Mouse (Mus musculus): ENCODE measurements around the gene Tbc1d20. TPM values are rescaled to one million over a fixed set of nuclear protein-coding genes. Genes with fewer than 3 reads are reported as not detected.

The Tbc1d20 gene
- polyA plus RNA-seq, 1 experiment from 2014 or later: 28.8 TPM

DNA sequence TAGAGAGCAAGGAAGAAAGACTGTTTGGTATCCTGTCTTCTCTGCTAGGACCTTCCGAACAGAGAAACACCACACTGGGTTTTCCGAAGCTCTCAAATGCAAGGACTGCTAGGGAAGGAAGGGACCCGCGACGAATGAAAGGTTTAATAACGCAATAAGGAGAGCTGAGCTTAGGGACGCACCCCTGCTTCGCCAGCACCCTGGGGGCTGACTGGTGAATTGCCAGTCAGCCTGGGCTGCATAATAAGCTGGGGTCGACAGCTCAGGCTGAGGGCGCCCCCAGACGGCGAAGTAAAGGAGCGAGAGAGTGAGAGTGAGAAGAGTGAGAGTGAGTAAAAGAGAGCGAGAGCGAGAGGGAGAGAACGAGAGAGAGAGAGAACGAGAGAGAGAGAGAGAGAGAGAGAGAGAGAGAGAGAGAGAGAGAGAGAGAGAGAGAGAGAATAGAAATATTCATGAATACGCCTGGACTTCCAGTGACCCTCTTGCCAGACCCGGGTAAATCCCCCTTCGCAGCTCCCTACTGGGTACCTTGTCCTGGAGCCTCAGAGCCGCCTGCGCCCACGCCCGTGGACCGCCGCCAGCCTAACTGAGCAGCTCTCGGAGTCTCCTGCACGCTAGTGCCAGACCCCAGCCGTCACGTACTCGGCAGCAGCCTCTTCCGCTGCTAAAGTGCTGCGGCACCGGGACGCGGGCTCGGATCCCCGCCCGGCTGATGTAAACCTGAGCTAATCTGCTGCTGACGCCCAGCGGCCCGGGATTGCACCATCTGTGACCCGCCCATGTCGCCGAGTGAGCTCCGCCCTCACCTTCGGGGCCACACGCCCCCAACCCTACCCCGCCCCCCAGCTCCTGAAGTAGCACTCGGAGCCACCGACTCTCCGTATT lies 49.9 kb downstream of the Tbc1d20 start, which contains the start of gene Trib3:
Gene Trib3, minus strand, starts transcription at position 704 of the 885 bp plus-strand sequence.
- Histone ChIP-seq H3K9me3 (ENCODE audit: control insufficient read depth, low read length) (no peaks in the 10 kb centered on the region), H3K27me3 (ENCODE audit: control insufficient read depth, insufficient read depth, low read length) (0 out of 2 replicates have a peak, but pooled peaks cover 3% of the 10 kb centered on the region), H3K9ac (replicated peaks; ENCODE audit: low read length) (peak within 1 kb of the TSS; percentile 58), H3K4me2 (ENCODE audit: low read length) (peak within 1 kb of the TSS; percentile 85), H3K36me3 (ENCODE audit: control insufficient read depth, insufficient read depth, low read length) (no peaks in the 10 kb centered on the region), H3K4me1 (ENCODE audit: control insufficient read depth, insufficient read depth, low read length) (peaks cover 5% of the 10 kb centered on the region; the same call in 1 of the 2 replicates), H3K4me3 (replicated peaks; ENCODE audit: low read depth, low read length) (peak within 1 kb of the TSS; percentile 46), H3K27ac (replicated peaks; ENCODE audit: low read depth, low read length) (peak within 1 kb of the TSS; percentile 57; the same call in 1 of the 2 replicates)
- WGBS: under 1% methylated on average over 52 of the region's 52 CpGs
- peak; percentile 88 for DNase-seq
- peak; percentile 83 for ATAC-seq (ENCODE audit: low FRiP score, low TSS enrichment)

DNA sequence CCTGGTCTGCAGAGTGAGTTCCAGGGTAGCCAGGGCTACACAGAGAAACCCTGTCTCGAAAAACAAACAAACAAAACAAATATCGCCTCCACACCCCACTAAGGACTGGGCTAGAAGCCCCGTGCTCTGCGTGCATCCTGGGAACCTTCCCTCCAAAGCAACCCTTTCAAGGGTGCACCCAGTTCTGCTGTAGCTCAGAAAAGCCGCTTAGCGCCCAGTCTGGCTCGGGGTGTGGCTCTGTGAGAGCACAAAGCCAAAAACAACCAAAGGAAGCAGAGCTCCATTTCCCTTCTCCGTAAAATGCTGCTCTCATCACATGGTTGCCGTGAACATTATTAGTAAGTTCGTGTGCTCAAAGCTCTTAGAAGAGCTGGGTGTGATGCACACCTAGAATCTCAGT lies 50.7 kb downstream of the Tbc1d20 start:
- ATAC-seq (ENCODE audit: low FRiP score, low TSS enrichment): no peak
- no peak for DNase-seq
- WGBS: 11% methylated on average over 10 of the region's 10 CpGs
- no peaks in the 10 kb centered on the region for H3K9me3 ChIP-seq (ENCODE audit: control insufficient read depth, low read length)
- peaks cover 5% of the 10 kb centered on the region; the same call in 1 of the 2 replicates for H3K4me1 ChIP-seq (ENCODE audit: control insufficient read depth, insufficient read depth, low read length)
- H3K27ac ChIP-seq (replicated peaks; ENCODE audit: low read depth, low read length): no peak overlapping the region
- 0 out of 2 replicates have a peak, but pooled peaks cover 3% of the 10 kb centered on the region for H3K27me3 ChIP-seq (ENCODE audit: control insufficient read depth, insufficient read depth, low read length)
- no peaks in the 10 kb centered on the region for H3K36me3 ChIP-seq (ENCODE audit: control insufficient read depth, insufficient read depth, low read length)
- peak overlapping the region; percentile 58 for H3K9ac ChIP-seq (replicated peaks; ENCODE audit: low read length)
- H3K4me2 ChIP-seq (ENCODE audit: low read length): peak overlapping the region; percentile 85
- H3K4me3 ChIP-seq (replicated peaks; ENCODE audit: low read depth, low read length): peak overlapping the region; percentile 46

DNA sequence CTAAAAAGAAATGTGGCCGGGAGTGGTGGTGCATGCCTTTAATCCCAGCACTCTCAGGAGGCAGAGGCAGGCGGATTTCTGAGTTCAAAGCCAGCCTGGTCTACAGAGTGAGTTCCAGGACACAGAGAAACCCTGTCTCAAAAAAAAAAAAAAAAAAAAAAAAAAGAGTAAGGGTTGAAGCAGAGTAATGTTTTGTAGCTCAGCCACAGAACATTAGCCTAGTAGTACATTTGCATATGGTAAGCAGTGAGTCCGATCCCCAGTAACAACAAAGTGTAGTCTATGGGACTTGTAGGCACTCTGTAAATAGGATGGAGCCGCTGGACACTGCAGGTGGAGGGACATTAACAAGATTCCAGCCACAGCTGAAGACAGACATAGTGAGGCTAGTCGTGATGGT lies 51.3 kb downstream of the Tbc1d20 start:
- no peaks in the 10 kb centered on the region for H3K36me3 ChIP-seq (ENCODE audit: control insufficient read depth, insufficient read depth, low read length)
- 66% methylated on average over 5 of the region's 5 CpGs for WGBS
- no peak for ATAC-seq (ENCODE audit: low FRiP score, low TSS enrichment)
- H3K27ac ChIP-seq (replicated peaks; ENCODE audit: low read depth, low read length): no peak overlapping the region
- peaks cover 5% of the 10 kb centered on the region; the same call in 1 of the 2 replicates for H3K4me1 ChIP-seq (ENCODE audit: control insufficient read depth, insufficient read depth, low read length)
- H3K4me2 ChIP-seq (ENCODE audit: low read length): no peak overlapping the region
- DNase-seq: no peak
- H3K27me3 ChIP-seq (ENCODE audit: control insufficient read depth, insufficient read depth, low read length): 0 out of 2 replicates have a peak, but pooled peaks cover 3% of the 10 kb centered on the region
- no peaks in the 10 kb centered on the region for H3K9me3 ChIP-seq (ENCODE audit: control insufficient read depth, low read length)
- no peak overlapping the region for H3K4me3 ChIP-seq (replicated peaks; ENCODE audit: low read depth, low read length)
- H3K9ac ChIP-seq (replicated peaks; ENCODE audit: low read length): no peak overlapping the region

DNA sequence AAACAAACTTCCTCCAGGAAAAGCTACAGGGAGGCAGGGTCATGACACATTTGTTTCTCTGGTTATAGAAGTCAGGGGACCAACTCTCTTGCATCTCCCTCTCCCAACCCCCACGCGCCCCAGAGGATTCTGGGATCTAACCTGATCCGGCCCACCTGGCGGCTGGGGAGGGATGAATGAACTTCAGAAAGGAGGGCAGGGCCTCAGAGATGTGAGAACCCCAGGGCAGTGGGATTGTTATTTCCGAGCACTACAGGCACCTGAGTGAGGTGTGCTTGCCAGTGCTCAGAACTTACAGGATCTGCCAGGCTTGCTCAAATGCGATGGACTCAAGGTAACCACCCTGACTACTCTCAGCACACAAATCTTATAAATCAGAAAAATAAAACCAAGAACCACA lies 51.8 kb downstream of the Tbc1d20 start:
- H3K4me1 ChIP-seq (ENCODE audit: control insufficient read depth, insufficient read depth, low read length): peaks cover 5% of the 10 kb centered on the region; the same call in 1 of the 2 replicates
- H3K9ac ChIP-seq (replicated peaks; ENCODE audit: low read length): no peak overlapping the region
- no peak overlapping the region for H3K27ac ChIP-seq (replicated peaks; ENCODE audit: low read depth, low read length)
- no peaks in the 10 kb centered on the region for H3K36me3 ChIP-seq (ENCODE audit: control insufficient read depth, insufficient read depth, low read length)
- WGBS: 68% methylated on average over 6 of the region's 6 CpGs
- ATAC-seq (ENCODE audit: low FRiP score, low TSS enrichment): no peak
- DNase-seq: no peak
- H3K27me3 ChIP-seq (ENCODE audit: control insufficient read depth, insufficient read depth, low read length): 0 out of 2 replicates have a peak, but pooled peaks cover 3% of the 10 kb centered on the region
- H3K4me3 ChIP-seq (replicated peaks; ENCODE audit: low read depth, low read length): no peak overlapping the region
- H3K4me2 ChIP-seq (ENCODE audit: low read length): no peak overlapping the region
- no peaks in the 10 kb centered on the region for H3K9me3 ChIP-seq (ENCODE audit: control insufficient read depth, low read length)

DNA sequence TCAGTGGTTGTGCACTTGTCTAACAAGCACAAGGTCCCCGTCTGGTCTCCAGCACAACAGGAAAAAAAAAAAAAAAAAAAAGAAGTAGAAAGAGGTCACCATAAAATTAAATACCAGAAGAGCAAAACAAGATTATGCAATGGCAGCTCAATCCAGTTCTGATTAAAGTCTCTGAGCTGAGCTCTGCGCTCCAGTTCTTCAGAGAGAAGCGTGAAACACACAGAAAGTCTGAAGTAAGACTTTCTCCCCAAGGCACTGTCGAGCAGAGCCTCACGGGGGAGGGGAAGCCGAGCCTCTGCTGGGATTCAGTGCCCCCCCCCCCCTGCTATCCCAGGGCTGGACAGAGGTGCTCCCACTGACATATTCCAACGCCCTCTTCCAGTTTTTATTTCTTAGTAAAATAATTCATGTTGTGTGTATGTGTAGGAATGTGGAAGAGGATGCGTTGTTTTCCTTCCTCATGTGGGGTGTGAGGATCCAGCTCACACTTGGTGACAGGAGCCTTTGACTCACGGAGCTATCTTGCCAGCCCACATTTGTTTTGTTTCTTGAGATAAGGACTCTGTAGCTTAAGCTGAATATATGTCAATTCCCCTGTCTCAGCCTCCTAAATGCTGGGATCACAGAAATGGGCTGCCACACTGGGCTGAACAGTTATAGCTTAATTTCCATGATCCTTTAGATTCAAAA lies 53.3 kb downstream of the Tbc1d20 start:
- no peak for DNase-seq
- H3K27me3 ChIP-seq (ENCODE audit: control insufficient read depth, insufficient read depth, low read length): 0 out of 2 replicates have a peak, but pooled peaks cover 3% of the 10 kb centered on the region
- no peak overlapping the region for H3K4me2 ChIP-seq (ENCODE audit: low read length)
- H3K9ac ChIP-seq (replicated peaks; ENCODE audit: low read length): no peak overlapping the region
- H3K9me3 ChIP-seq (ENCODE audit: control insufficient read depth, low read length): no peaks in the 10 kb centered on the region
- ATAC-seq (ENCODE audit: low FRiP score, low TSS enrichment): no peak
- no peak overlapping the region for H3K27ac ChIP-seq (replicated peaks; ENCODE audit: low read depth, low read length)
- no peaks in the 10 kb centered on the region for H3K36me3 ChIP-seq (ENCODE audit: control insufficient read depth, insufficient read depth, low read length)
- peaks cover 5% of the 10 kb centered on the region; the same call in 1 of the 2 replicates for H3K4me1 ChIP-seq (ENCODE audit: control insufficient read depth, insufficient read depth, low read length)
- no peak overlapping the region for H3K4me3 ChIP-seq (replicated peaks; ENCODE audit: low read depth, low read length)
- 45% methylated on average over 9 of the region's 9 CpGs for WGBS

DNA sequence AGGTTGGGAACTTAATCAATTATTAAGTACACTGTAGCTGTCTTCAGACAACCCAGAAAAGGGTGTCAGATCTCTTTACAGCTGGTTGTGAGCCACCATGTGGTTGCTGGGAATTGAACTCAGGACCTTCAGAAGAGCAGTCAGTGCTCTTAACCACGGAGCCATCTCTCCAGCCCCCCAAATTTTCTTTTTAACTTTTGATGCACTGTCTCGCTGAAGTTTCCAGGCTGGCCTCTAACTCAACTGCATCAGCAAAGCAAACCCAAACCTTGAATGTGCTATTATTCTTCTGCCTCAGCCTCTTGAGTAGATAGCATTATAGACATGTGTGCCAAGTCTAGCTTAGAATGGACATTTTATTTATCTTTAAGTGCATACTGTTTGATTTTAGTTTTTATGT lies 54.1 kb downstream of the Tbc1d20 start:
- 81% methylated on average over 2 of the region's 2 CpGs for WGBS

DNA sequence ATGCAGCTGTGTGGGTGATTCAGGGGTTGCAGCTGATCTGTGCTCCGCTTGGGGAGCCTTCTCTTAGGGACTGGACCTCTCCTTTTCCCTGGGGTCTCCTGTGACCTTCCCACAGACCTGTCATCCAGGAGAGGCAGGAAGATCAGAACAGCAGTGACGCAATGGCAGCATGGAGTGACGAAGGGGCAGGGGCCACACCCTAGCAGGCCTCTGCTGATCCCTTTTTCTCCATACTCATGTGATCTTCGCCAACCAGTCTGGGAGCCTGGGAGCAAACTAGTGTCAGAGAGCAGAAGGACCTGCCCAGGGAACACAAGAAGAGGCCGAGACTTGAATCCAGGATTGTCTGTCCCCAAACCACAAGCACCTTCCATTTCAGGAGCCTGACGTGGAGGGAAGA lies 55.6 kb downstream of the Tbc1d20 start:
- Histone ChIP-seq H3K27ac (replicated peaks; ENCODE audit: low read depth, low read length) (no peak overlapping the region), H3K27me3 (ENCODE audit: control insufficient read depth, insufficient read depth, low read length) (0 out of 2 replicates have a peak, but pooled peaks cover 3% of the 10 kb centered on the region), H3K4me3 (replicated peaks; ENCODE audit: low read depth, low read length) (no peak overlapping the region), H3K9me3 (ENCODE audit: control insufficient read depth, low read length) (no peaks in the 10 kb centered on the region), H3K4me2 (ENCODE audit: low read length) (no peak overlapping the region), H3K9ac (replicated peaks; ENCODE audit: low read length) (no peak overlapping the region), H3K36me3 (ENCODE audit: control insufficient read depth, insufficient read depth, low read length) (no peaks in the 10 kb centered on the region), H3K4me1 (ENCODE audit: control insufficient read depth, insufficient read depth, low read length) (peaks cover 1% of the 10 kb centered on the region; the same call in 1 of the 2 replicates)
- DNase-seq (no peak), ATAC-seq (ENCODE audit: low FRiP score, low TSS enrichment) (no peak)
- WGBS: 80% methylated on average over 6 of the region's 6 CpGs

More for the DNA sequence above, 54.1 kb downstream of the Tbc1d20 start:
- Histone ChIP-seq H3K9ac (replicated peaks; ENCODE audit: low read length) (no peak overlapping the region), H3K4me3 (replicated peaks; ENCODE audit: low read depth, low read length) (no peak overlapping the region), H3K4me2 (ENCODE audit: low read length) (no peak overlapping the region), H3K36me3 (ENCODE audit: control insufficient read depth, insufficient read depth, low read length) (no peaks in the 10 kb centered on the region), H3K4me1 (ENCODE audit: control insufficient read depth, insufficient read depth, low read length) (peaks cover 5% of the 10 kb centered on the region; the same call in 1 of the 2 replicates), H3K27ac (replicated peaks; ENCODE audit: low read depth, low read length) (no peak overlapping the region), H3K27me3 (ENCODE audit: control insufficient read depth, insufficient read depth, low read length) (0 out of 2 replicates have a peak, but pooled peaks cover 3% of the 10 kb centered on the region), H3K9me3 (ENCODE audit: control insufficient read depth, low read length) (no peaks in the 10 kb centered on the region)
- ATAC-seq (ENCODE audit: low FRiP score, low TSS enrichment) (no peak), DNase-seq (no peak)

DNA sequence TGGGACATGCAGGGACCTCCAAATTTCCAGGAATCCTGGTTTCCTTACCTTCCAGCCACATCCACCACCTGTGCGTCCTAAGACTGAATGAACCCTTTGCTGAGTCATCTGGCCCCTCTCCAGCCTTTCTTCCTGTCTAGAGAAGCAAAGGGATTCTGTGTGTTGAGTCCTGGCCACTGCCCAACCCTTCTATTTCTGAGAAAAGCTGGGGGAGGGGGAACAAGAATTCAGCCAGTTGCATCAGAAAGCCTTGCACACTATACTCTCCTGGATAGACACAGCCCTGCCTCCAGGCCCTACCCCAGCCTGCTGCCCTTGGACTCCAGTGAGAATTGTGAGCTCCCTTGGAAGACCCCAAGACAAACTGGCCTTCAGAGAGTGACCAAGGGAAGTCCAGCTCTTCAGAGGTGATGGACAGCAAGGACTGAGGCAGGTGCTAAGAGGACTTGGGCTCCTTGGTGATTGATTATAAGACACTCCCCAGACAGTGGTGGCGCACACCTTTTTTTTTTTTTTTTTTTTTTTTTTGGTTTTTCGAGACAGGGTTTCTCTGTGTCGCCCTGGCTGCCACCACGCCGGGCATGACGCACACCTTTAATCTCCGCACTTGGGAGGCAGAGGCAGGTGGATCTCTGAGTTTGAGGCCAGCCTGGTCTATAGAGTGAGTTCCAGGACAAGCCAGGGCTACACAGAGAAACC lies 56.4 kb downstream of the Tbc1d20 start:
- H3K4me2 ChIP-seq (ENCODE audit: low read length): no peak overlapping the region
- H3K4me1 ChIP-seq (ENCODE audit: control insufficient read depth, insufficient read depth, low read length): no peaks in the 10 kb centered on the region
- H3K4me3 ChIP-seq (replicated peaks; ENCODE audit: low read depth, low read length): no peak overlapping the region
- no peak for ATAC-seq (ENCODE audit: low FRiP score, low TSS enrichment)
- H3K36me3 ChIP-seq (ENCODE audit: control insufficient read depth, insufficient read depth, low read length): no peaks in the 10 kb centered on the region
- 88% methylated on average over 8 of the region's 8 CpGs for WGBS
- no peak overlapping the region for H3K9ac ChIP-seq (replicated peaks; ENCODE audit: low read length)
- DNase-seq: no peak
- no peaks in the 10 kb centered on the region for H3K9me3 ChIP-seq (ENCODE audit: control insufficient read depth, low read length)
- H3K27ac ChIP-seq (replicated peaks; ENCODE audit: low read depth, low read length): no peak overlapping the region
- H3K27me3 ChIP-seq (ENCODE audit: control insufficient read depth, insufficient read depth, low read length): 0 out of 2 replicates have a peak, but pooled peaks cover 3% of the 10 kb centered on the region

All from midbrain, embryonic 14.5 days (tissue).